Mouse (Mus musculus): Measurements from ENCODE around the gene Dedd2.

GRCm38 (mm10) chr7:25151916-25152556 is 68.4 kb downstream of the Dedd2 start:
- TF ChIP-seq CTCF (IDR thresholded peaks at IDR 0.05; ENCODE audit: control insufficient read depth, insufficient read depth, low read length) (no peak), POLR2A (IDR thresholded peaks at IDR 0.05; ENCODE audit: borderline replicate concordance, control insufficient read depth, low read depth, low read length) (no peak)
